Mouse (Mus musculus) urinary bladder, postnatal 14 days (tissue): ENCODE measurements around the gene Creb3.
"Not testable (repeated sequence)": the region's sequence is repeated elsewhere in the genome, so short reads cannot be mapped to it uniquely, and the experiment has no call there.

Source experiments
- DNase-seq: peaks from one replicate; pipeline ENCODE4 v3.0.0; 2021; ENCODE audit warnings: low spot score

The Creb3 gene

DNA sequence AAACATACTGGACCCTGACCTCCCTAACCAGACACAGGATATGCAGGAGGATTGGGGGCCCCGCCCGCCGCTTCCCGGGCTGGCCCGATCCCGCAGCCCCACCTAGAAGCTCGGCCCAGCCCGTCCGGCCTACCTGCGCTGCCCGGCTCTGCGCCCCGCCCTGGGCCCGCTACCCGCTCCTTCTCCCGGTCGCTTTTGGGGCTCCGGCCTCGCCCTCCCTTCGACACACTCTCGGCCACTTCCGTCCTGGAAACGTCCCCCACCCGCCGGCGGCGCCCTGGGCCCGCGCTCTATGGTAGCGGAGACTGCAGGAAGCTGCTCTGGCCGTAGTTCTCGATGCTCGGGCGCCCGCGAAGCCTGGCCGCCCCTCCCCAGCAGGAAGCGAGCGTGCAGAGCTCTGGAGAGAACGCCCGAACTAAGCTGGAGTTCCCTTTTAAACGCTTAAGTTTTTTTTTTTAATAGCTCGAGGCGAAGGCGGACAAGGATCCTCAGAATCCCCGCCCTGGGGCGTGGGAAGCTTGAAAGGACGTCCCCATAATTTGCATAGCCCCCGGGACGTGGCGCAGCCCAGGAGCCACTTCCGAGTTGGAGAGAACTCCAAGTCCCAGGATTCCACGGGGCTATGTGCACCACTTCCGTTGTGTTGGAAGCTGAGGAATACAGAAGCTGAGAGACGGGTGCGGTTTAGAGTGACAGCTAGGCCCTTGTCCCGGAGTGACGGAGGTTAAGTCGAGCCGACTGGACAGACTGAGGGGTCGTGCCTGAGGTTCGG, at the start of gene Creb3, which contains the start of gene Tln1:
Gene Creb3, plus strand, starts transcription at position 336 of the 772 bp plus-strand sequence.
Gene Tln1, minus strand, starts transcription at position 695 of the 772 bp plus-strand sequence.
- peak; percentile 94 for DNase-seq

DNA sequence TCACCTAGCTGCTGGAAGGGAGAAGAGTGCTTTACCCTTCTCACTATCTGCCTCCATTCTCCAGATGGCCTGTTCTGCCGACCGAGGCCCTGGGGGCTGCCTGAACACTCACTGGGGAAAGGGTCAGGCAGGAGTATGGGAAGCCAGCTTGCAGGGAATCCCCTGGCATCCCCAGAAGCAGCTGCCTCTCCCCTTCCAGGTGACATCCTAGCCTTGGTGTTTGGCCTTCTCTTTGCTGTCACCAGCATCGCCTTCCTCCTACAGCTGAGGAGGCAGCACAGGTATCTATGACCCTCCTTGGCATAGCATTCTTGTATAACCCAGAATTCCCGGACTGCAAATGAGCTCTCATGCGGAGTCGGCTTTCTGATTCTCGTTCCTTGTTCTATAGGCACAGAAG, 49.5 kb upstream of the Creb3 start:
- DNase-seq = no peak

DNA sequence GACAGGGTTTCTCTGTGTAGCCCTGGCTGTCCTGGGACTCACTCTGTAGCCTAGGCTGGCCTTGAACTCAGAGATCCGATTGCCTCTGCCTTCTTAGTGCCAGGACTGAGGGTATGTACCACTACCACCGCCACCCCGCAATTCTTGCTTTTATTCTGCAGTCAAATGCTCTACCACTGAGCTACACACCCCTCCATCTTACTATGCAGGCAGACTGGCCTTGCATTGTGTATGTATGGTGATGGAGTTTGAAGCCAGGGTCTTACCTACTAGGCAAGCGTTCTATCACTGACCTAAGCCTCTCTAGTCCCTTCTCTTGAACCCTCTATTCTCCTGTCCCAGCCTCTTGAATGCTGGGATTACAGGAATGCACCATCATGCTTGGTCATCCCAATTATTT, 48.8 kb upstream of the Creb3 start:
- no peak for DNase-seq

DNA sequence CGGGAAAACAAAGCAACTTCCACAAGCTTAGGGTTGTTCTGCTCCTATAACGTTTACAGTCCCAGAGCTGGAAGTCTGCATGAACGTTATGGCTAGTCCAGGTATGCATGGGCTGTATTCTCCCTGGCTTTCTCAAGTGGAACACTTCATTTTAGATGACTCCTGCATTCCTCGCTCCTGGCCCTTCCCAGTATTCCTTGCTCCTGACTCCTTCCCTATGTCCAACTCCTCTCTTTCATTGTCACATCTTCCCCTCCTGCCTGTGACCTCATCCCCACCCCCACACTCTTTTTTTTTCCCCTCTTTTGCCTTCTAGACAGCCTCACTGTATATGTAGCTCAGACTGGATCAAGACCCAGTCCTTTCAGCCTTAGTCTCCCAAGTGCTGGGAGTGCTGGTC, 48.3 kb upstream of the Creb3 start:
- no peak for DNase-seq

GRCm38 (mm10) chr4:43515764-43516708, 46.1 kb upstream of the Creb3 start:
- no peak for DNase-seq

DNA sequence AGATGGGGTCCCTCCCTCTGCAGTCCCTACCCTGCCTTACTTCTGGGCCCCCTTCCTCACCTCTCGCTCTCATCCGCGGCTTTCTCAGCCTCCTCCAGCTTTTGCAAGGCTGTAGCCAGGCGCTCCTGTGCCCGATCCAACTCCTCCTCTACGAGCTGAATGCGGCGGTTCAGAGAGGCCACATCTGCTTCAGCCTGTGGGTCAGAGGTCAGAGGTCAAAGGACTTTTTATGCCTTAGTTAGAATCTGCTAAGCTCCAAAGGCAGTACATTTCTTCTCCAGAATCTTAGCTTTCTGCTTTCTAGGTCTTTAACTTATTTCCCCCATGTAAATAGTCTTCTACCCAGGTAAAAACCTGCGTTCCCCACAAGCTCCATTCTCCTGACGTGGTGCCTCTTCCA, 42.6 kb upstream of the Creb3 start:
- no peak for DNase-seq

DNA sequence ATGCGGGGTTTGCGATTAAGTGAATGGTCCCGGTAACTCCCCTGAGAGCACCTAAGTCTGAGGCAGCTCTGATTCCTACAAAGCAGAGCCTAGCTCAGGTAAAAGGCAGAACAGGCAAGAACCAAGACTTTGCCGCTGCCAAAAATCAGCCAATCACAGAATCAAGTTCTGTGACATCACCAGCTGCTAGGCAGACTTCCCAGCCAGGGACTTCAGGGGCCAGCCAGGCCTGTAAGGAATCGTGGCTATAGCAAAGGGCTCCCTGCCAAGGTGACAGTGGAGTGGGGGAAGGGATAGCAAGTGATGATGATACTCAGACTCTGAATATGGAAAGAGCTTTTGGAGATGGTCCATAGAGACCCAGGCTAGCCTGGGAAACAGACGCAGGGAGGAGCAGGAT, 42.2 kb upstream of the Creb3 start:
- DNase-seq = peak; percentile 91

DNA sequence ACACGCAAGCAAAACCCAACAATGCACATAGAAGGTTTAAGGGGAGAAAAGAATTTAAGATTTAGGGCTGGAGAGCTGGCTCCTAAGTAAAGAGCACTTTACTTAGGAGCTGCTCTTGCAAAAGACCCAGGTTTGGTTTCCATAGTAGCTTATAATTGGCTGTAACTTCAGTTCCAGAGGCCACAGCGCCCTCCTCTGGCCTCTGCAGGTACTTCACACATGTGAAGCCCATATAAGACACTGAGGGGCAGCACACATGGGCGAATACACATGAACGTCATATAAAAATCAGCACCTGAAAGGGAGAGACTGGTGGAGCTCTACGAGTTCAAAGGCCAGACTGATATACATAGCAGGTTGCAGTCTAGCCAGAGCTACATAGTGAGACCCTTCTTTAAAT, 34.3 kb upstream of the Creb3 start:
- no peak for DNase-seq

DNA sequence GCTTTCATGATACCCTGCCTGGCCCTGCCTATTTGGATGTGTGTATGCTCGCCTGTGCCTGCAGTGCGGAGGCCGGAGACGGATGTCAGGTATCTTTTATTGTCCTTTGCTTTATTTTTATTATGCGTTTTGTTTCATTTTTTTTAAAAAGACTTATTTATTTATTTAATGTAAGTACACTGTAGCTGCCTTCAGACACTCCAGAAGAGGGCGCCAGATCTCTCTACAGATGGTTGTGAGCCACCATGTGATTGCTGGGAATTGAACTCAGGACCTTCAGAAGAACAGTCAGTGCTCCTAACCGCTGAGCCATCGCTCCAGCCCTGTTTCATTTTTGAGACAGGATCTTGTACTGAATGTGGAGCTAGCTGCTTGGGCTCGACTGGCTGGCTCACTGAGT, 33.6 kb upstream of the Creb3 start:
- DNase-seq = no peak

DNA sequence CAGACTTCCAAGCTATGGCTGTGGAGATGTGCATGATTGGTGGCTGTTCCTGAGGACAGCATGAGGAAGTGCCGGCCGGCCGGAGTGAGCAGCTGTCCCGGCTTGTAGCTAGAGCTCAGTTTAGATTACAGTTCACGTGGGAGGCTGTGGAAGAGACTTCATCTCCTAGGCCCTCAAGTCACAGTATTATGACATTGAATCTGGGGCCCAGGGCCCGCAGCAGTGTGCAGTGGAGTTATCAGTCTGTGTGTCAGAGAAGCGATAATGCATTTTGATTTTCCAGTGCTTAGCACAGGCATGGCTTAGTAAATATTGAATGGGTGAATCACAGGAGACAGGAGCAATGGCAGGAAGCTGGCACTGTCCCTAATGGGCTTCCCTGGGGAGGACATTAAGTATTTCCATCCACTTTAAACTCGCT, 32.0 kb upstream of the Creb3 start:
- DNase-seq = no peak

DNA sequence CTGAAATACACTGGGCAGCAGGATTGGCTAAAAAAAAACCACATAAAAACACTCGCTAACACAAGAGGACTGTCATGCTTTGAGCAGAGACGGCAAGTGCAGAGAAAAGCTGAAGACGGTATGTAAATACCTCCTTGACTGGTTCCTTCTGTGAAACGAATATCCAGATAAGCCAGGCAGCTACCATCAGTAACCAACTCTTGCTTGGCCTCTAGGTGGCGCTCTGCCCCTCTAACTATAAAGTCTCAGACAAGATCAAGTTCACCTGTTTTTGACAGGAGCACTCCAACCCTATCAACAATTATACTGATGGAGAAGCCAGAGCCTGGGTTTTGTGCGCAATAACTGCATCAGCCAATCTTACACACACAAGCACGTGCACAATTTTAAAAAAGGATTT, 31.6 kb upstream of the Creb3 start:
- DNase-seq = peak; percentile 81

- no peak for DNase-seq
Observed at GRCm38 (mm10) chr4:43533270-43533669, 28.9 kb upstream of the Creb3 start.

- no peak for DNase-seq
Observed at GRCm38 (mm10) chr4:43535628-43536027, 26.5 kb upstream of the Creb3 start.

DNA sequence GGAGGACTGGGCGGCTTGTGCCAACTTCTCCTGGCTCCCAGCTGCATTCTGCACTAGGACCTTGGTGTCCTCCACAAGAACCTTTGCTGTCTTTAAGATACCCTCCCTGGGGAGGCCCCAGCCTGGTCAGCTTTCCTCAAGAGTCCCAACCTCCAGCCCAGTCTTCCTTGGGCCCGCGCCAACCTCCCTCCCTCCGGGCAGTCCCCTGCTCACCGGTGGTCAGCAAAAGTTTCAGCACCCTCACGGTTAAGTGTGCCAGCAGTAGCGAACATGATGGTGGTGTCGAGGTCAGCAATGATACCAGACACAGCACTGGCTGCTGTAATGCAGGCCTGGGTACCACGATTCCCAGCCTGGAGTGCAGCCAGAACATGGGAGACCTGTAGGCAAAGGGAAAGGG, 26.1 kb upstream of the Creb3 start:
- DNase-seq = no peak

DNA sequence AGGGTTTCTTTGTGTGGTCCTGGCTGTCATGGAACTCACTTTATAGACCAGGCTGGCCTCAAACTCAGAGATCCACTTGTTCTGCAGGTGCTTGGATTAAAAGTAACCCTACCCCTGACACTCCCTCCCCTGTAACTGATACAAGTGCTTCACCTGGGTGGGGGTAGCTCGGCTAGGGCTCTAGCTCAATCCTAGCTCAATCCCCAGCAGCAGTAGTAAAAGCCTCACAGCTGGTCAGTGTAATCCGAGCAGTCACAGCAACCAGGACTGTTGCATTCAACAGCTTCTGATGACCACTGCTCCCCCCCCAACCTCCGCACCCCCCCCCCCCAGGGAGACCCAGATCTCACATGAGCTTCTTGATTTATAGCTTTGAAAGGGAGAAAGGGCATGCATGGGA, 20.1 kb upstream of the Creb3 start:
- DNase-seq = no peak

GRCm38 (mm10) chr4:43546375-43547047, 15.6 kb upstream of the Creb3 start:
- no peak for DNase-seq

DNA sequence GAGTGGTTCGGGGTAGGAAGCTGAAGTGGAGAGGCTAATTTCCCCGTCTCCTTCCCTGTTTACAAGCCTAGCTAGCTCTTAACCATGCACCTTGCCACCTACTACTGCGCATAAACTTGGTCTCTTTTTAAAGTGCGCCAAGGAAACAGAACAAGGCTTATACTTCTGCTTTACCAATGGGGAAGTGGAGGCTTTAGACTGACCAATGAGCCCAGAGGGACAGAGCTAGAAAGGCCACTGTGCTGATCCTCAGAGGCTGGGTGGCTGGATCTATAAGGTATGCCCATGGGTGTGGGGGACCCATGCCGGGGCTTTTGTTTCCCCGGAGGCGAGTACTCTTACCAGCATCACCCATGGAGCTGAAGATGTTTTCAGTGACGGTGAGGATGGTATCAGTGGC, 15.0 kb upstream of the Creb3 start:
- no peak for DNase-seq

- no peak for DNase-seq
Observed at GRCm38 (mm10) chr4:43549055-43549454, 13.1 kb upstream of the Creb3 start.

- DNase-seq = not testable (repeated sequence)
Observed at GRCm38 (mm10) chr4:43551854-43552253, 10.3 kb upstream of the Creb3 start.

- DNase-seq = no peak
Observed at GRCm38 (mm10) chr4:43552437-43552836, 9.7 kb upstream of the Creb3 start.

DNA sequence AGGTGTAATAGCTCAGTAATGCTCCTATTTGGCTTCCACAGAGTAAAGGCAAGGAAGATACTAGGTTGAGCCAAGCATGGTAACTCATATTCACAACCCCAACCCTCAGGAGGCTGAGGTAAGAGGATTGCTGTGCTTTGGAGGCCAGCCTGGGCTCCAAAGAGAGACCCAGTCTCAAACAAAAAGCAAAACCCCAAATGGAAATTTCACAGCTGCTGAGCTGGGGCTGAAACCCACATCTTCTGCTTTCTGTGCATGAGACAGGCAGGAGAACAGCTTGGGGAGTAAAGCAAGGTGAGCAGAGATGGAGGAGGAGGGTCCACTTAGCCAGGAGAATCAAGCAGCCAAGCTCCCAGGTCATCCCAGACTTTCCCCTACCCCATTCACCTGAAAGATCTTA, 8.2 kb upstream of the Creb3 start:
- no peak for DNase-seq

GRCm38 (mm10) chr4:43555926-43556325, 6.2 kb upstream of the Creb3 start:
- DNase-seq = no peak
